Mouse (Mus musculus): Measurements from ENCODE around the gene Acsl6. TPM values are rescaled to one million over a fixed set of nuclear protein-coding genes. Genes with fewer than 3 reads are reported as not detected.

Acsl6 gene
- 0.64 and 0.75 TPM in 2 replicates for polyA plus RNA-seq (2015; fragmentation: Nextera tagmentation; extraction: Ambion mirVana)

GRCm38 (mm10) chr11:54303728-54304470 is at the start of gene Acsl6:
TSS of gene Acsl6 (plus strand) at chr11:54303798.
- ATAC-seq (replicated peaks; ENCODE audit: low FRiP score, low read depth) (0 out of 2 replicates have a peak, but pooled peaks have one; percentile 21), DNase-seq (ENCODE audit: low spot score) (peak; percentile 13)
- Histone ChIP-seq H3K4me2 (ENCODE audit: low read length) (peak within 1 kb of the TSS; percentile 91), H3K4me3 (replicated peaks; ENCODE audit: low read depth, low read length) (peak within 1 kb of the TSS; percentile 44), H3K4me1 (replicated peaks; ENCODE audit: insufficient read depth, low read length) (0 out of 2 replicates have a peak, but pooled peaks cover 3% of the 10 kb centered on the region), H3K36me3 (ENCODE audit: insufficient read depth, low read length) (no peaks in the 10 kb centered on the region), H3K9me3 (replicated peaks; ENCODE audit: low read length) (no peaks in the 10 kb centered on the region), H3K27ac (no peak within 1 kb of the TSS), H3K27me3 (ENCODE audit: insufficient read depth, low read length) (no peaks in the 10 kb centered on the region), H3K9ac (ENCODE audit: low read depth, low read length) (0 out of 2 replicates have a peak within 1 kb of the TSS, but pooled peaks have one; percentile 0)
- WGBS = under 1% methylated on average over 52 of the region's 59 CpGs
- no peak for TF ChIP-seq CTCF (IDR thresholded peaks at IDR 0.05; ENCODE audit: low read depth)

- no peaks in the 10 kb centered on the region for H3K27me3 ChIP-seq (ENCODE audit: insufficient read depth, low read length)
- no peak overlapping the region for H3K4me3 ChIP-seq (replicated peaks; ENCODE audit: low read depth, low read length)
- H3K9ac ChIP-seq (ENCODE audit: low read depth, low read length) = no peak overlapping the region
- peak; percentile 53 for TF ChIP-seq CTCF (IDR thresholded peaks at IDR 0.05; ENCODE audit: low read depth)
- WGBS = 41% methylated on average over 4 of the region's 4 CpGs
- no peak overlapping the region for H3K27ac ChIP-seq
- no peaks in the 10 kb centered on the region for H3K4me1 ChIP-seq (replicated peaks; ENCODE audit: insufficient read depth, low read length)
- peak; percentile 32 for DNase-seq (ENCODE audit: low spot score)
- ATAC-seq (replicated peaks; ENCODE audit: low FRiP score, low read depth) = no peak
- H3K36me3 ChIP-seq (ENCODE audit: insufficient read depth, low read length) = no peaks in the 10 kb centered on the region
- H3K9me3 ChIP-seq (replicated peaks; ENCODE audit: low read length) = no peaks in the 10 kb centered on the region
- no peak overlapping the region for H3K4me2 ChIP-seq (ENCODE audit: low read length)
Measured at GRCm38 (mm10) chr11:54254114-54254513, 49.5 kb upstream of the Acsl6 start.

GRCm38 (mm10) chr11:54256624-54257376 is 46.8 kb upstream of the Acsl6 start:
- Histone ChIP-seq H3K4me3 (replicated peaks; ENCODE audit: low read depth, low read length) (no peak overlapping the region), H3K27ac (no peak overlapping the region), H3K27me3 (ENCODE audit: insufficient read depth, low read length) (no peaks in the 10 kb centered on the region), H3K36me3 (ENCODE audit: insufficient read depth, low read length) (no peaks in the 10 kb centered on the region), H3K9me3 (replicated peaks; ENCODE audit: low read length) (no peaks in the 10 kb centered on the region), H3K4me2 (ENCODE audit: low read length) (no peak overlapping the region), H3K9ac (ENCODE audit: low read depth, low read length) (no peak overlapping the region), H3K4me1 (replicated peaks; ENCODE audit: insufficient read depth, low read length) (no peaks in the 10 kb centered on the region)
- DNase-seq (ENCODE audit: low spot score) (peak; percentile 75), ATAC-seq (replicated peaks; ENCODE audit: low FRiP score, low read depth) (no peak)
- 73% methylated on average over 3 of the region's 3 CpGs for WGBS
- TF ChIP-seq CTCF (IDR thresholded peaks at IDR 0.05; ENCODE audit: low read depth) = peak; percentile 81

- no peak overlapping the region for H3K4me3 ChIP-seq (replicated peaks; ENCODE audit: low read depth, low read length)
- no peak overlapping the region for H3K4me2 ChIP-seq (ENCODE audit: low read length)
- H3K9me3 ChIP-seq (replicated peaks; ENCODE audit: low read length) = no peaks in the 10 kb centered on the region
- WGBS = 11% methylated on average over 1 of the region's 1 CpGs
- H3K27me3 ChIP-seq (ENCODE audit: insufficient read depth, low read length) = no peaks in the 10 kb centered on the region
- ATAC-seq (replicated peaks; ENCODE audit: low FRiP score, low read depth) (no peak), DNase-seq (ENCODE audit: low spot score) (no peak)
- no peak overlapping the region for H3K9ac ChIP-seq (ENCODE audit: low read depth, low read length)
- no peaks in the 10 kb centered on the region for H3K4me1 ChIP-seq (replicated peaks; ENCODE audit: insufficient read depth, low read length)
- H3K36me3 ChIP-seq (ENCODE audit: insufficient read depth, low read length) = no peaks in the 10 kb centered on the region
- no peak overlapping the region for H3K27ac ChIP-seq
- TF ChIP-seq CTCF (IDR thresholded peaks at IDR 0.05; ENCODE audit: low read depth) = peak; percentile 45
Measured at GRCm38 (mm10) chr11:54263405-54264031, 40.1 kb upstream of the Acsl6 start.

GRCm38 (mm10) chr11:54264542-54264941 is 39.1 kb upstream of the Acsl6 start:
- no peak overlapping the region for H3K9ac ChIP-seq (ENCODE audit: low read depth, low read length)
- DNase-seq (ENCODE audit: low spot score) (peak; percentile 72), ATAC-seq (replicated peaks; ENCODE audit: low FRiP score, low read depth) (no peak)
- no peak overlapping the region for H3K4me2 ChIP-seq (ENCODE audit: low read length)
- H3K27ac ChIP-seq = no peak overlapping the region
- no peaks in the 10 kb centered on the region for H3K27me3 ChIP-seq (ENCODE audit: insufficient read depth, low read length)
- H3K9me3 ChIP-seq (replicated peaks; ENCODE audit: low read length) = no peaks in the 10 kb centered on the region
- peak; percentile 83 for TF ChIP-seq CTCF (IDR thresholded peaks at IDR 0.05; ENCODE audit: low read depth)
- H3K36me3 ChIP-seq (ENCODE audit: insufficient read depth, low read length) = no peaks in the 10 kb centered on the region
- H3K4me1 ChIP-seq (replicated peaks; ENCODE audit: insufficient read depth, low read length) = no peaks in the 10 kb centered on the region
- H3K4me3 ChIP-seq (replicated peaks; ENCODE audit: low read depth, low read length) = no peak overlapping the region
- WGBS = 51% methylated on average over 2 of the region's 2 CpGs

- H3K4me3 ChIP-seq (replicated peaks; ENCODE audit: low read depth, low read length) = no peak within 1 kb of the TSS
- H3K9me3 ChIP-seq (replicated peaks; ENCODE audit: low read length) = no peaks in the 10 kb centered on the region
- H3K27me3 ChIP-seq (ENCODE audit: insufficient read depth, low read length) = no peaks in the 10 kb centered on the region
- no peak within 1 kb of the TSS for H3K4me2 ChIP-seq (ENCODE audit: low read length)
- no peak for DNase-seq (ENCODE audit: low spot score)
- WGBS = 84% methylated on average over 6 of the region's 6 CpGs
- ATAC-seq (replicated peaks; ENCODE audit: low FRiP score, low read depth) = no peak
- H3K9ac ChIP-seq (ENCODE audit: low read depth, low read length) = no peak within 1 kb of the TSS
- no peak within 1 kb of the TSS for H3K27ac ChIP-seq
- no peak for TF ChIP-seq CTCF (IDR thresholded peaks at IDR 0.05; ENCODE audit: low read depth)
- H3K4me1 ChIP-seq (replicated peaks; ENCODE audit: insufficient read depth, low read length) = no peaks in the 10 kb centered on the region
- H3K36me3 ChIP-seq (ENCODE audit: insufficient read depth, low read length) = no peaks in the 10 kb centered on the region
Measured at GRCm38 (mm10) chr11:54267177-54267576, 36.4 kb upstream of the Acsl6 start, which contains the start of gene Il3. TSS of gene Il3 (minus strand) at chr11:54267277.

All from kidney, postnatal 0 days (tissue).